17 mouse cellular contexts compared by ENCODE assay signal in the genomic region with DNA sequence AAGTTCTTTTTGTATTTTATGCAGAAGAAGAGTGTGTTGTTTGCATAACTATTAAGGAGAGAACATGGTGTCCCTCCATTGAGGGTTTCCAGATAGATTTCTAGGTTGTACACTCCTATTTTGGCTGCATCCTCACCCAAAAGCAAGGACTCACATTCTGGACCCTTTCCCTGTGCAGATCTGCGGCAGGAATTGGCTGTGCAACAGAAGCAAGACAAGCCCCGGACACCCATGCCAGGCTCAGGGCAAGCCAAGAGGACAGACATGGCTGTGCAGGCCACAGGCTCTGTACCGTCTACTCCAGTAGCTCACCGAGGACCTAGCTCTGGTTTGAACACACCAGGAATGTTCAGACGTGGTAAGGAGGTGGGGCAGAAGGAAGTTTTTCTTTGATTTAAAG. TPM values are rescaled to one million over a fixed set of nuclear protein-coding genes. Genes with fewer than 3 reads are reported as not detected.
DNase-seq lines count a peak whose midpoint lies in the region.
"Had no signal": no experiment of that assay in that cellular context is flagged by ENCODE, and none has a peak within 500 bp of the region (broad histone marks: within the 10 kb centered on the region; RNA-seq: fewer than 3 reads in every experiment).

No protein-coding gene starts in this region.

- DNase-seq in layer of hippocampus, postnatal 10 days (ENCODE audit: low spot score in 2 of 2): peak; percentile 28 to 43
- DNase-seq in layer of hippocampus, adult 11-12 months (ENCODE audit: low spot score): no peak
- DNase-seq in right cerebral cortex, postnatal 10 days (ENCODE audit: low spot score in 2 of 2): peak; percentile 59 to 65
- DNase-seq in right cerebral cortex, postnatal 25 days: no peak
- DNase-seq in testis, postnatal 14 days (ENCODE audit: low spot score): peak; percentile 17
- DNase-seq in spleen, postnatal 36 days (ENCODE audit: low spot score in 2 of 2): no peak
- DNase-seq: adrenal gland, adult 2 months; adrenal gland, postnatal 14 days; cerebellum, adult 11 months; cerebellum, adult 2 months; cerebellum, adult 9-11 months; cerebellum, postnatal 25 days; forebrain, postnatal 0 days; gastrocnemius, postnatal 25 days; heart, adult 18-20 months; heart, postnatal 10 days; heart, postnatal 36 days had no signal

RNA-seq across cellular contexts. Expression of a gene that starts 22.4 kb away (rescaled TPM):
- 10 to 100 TPM; 43.6 to 45.2 TPM for total RNA-seq in layer of hippocampus, postnatal 10 days (2021)

RNA-seq across cellular contexts. Expression of a gene that starts 22.4 kb away (rescaled TPM):
- total RNA-seq in layer of hippocampus, postnatal 10 days (2021): 10 to 100 TPM; 25.8 to 26.5 TPM

Comparison
In these comparisons a context has a peak if more than half of its experiments do, and no peak if none do; other contexts are left out.
1. DNase-seq: peak in layer of hippocampus, postnatal 10 days (2 of 2), right cerebral cortex, postnatal 10 days (2 of 2) and testis, postnatal 14 days (single experiment); none in layer of hippocampus, adult 11-12 months (single experiment), right cerebral cortex, postnatal 25 days (single experiment) and spleen, postnatal 36 days (0 of 2).